Mouse (Mus musculus): ENCODE data around the gene Ppp1r26. TPM values are rescaled to one million over a fixed set of nuclear protein-coding genes. Genes with fewer than 3 reads are reported as not detected.
"Not testable (repeated sequence)": the region's sequence is repeated elsewhere in the genome, so short reads cannot be mapped to it uniquely, and the experiment has no call there.

Ppp1r26 gene
- total RNA-seq, 2 experiments from 2014 or later = 3.2 to 3.6 TPM

DNA sequence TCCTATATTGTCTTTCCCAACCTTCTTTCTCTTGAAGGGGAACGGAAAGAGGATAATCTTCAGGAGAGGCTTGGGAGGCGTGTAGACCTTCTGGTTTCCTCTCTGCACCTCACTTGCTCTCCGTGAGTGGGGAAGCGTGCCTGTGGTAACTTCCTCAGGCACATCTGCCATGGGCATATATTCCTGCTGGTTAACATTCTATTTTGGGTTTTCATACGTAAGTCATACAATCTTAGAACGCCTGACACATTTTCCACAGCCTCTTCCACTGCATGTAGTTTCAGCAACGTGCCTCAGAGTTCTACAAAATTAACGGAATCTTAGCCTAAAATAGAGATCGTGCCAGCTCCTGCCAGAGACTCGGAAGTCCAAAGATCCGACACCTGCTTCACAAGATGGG, 11.2 kb upstream of the Ppp1r26 start:
- intact Hi-C loops (cut with DNase I) = no loop called here
- no peak for DNase-seq

DNA sequence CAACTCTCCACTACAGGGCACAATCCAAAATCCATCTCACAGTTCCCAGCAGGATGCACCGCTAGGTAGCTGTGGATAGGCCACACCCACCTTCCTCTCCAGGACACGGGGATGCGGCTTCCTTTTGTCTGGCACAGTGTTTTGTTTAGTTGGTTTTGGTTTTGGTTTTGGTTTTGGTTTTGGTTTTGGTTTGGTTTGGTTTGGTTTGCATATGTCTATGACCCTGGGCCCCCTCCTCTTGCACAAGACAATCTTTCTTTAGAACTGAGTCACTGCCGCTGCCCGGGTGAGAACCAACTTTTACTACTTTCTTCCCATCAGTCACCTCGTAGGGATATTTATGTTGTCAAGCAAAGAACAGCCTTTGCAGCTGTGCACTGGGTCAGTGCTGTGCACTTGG, 5.8 kb upstream of the Ppp1r26 start:
- intact Hi-C loops (cut with DNase I) = no loop called here
- DNase-seq = no peak

DNA sequence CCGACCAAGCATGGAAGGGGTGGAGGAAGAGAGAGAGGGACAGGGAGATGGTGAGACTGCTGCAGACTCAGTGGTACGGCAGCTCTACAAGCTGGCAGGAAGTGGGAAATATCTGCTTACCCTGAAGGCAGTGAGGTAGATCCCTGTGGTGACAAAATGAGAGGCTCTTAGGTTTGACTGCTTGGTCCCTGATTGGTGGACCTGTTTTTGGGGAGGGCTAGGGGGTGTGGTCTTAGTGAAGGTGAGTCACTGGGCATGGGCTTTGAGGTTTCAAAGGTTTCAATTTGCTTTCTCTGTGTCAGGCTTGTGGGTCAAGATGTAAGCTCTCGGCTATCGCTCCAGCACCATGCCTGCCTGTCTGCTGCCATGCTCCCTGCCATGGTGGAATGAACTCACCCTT, 1.5 kb upstream of the Ppp1r26 start:
- DNase-seq = no peak
- intact Hi-C loops (cut with DNase I) = no loop called here

DNA sequence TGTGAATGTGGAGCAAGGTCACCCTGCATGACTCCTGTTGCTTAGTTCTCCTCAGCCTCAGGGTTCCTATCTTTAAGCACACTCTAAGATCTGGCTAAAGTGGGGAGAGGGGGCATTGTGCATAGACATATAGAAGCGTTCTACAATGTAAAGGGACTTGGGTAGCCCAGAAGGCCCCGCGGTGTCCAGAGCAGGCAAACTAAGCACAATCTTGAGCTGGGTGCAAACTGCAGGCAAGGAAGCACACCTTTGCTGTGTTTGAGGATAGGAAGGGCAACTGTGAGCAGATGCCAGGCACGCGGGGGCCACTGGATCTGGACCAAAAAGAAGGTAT, 452 bp upstream of the Ppp1r26 start:
- DNase-seq = no peak
- intact Hi-C loops (cut with DNase I) = no loop called here

DNA sequence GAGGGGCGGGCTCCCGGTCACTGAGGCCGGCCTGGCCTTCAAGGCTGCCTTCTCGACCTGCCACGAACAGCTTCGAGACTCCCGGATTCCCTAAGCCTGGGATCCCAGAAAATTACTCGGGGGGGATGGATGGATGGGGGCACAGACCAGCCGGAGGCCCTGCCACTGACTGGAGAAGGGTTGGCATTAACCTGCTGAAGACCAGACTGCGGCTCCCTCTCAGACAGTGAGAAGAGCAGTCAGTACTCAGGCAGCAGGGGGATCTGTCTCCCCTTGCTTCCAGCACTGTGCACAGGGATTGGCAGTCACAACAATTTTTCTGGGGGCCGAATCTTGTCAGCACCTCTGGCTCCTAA, 693 bp downstream of the Ppp1r26 start:
- intact Hi-C loops (cut with DNase I) = no loop called here

DNA sequence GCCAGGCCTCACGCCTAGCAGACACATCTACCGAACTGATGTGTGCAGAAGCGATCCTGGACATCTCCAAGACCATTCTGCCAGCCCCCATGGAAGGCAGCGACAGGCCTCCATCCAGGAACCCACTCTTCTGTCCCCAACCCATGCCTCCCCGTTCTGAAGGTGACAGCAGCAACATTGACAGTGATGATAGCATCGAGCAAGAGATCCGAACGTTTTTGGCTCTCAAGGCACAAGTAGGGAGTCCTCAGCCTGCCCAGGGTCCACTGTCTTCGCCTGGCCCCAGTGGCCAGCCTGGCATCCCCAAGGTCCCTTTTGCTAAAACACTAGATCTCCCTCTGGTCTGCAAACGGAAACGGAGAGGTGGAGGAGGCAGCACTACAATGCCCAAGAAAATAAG, 5.1 kb downstream of the Ppp1r26 start:
- no peak for DNase-seq
- intact Hi-C loops (cut with DNase I) = no loop called here

More for the DNA sequence above, 693 bp downstream of the Ppp1r26 start:
- no peak for DNase-seq

DNA sequence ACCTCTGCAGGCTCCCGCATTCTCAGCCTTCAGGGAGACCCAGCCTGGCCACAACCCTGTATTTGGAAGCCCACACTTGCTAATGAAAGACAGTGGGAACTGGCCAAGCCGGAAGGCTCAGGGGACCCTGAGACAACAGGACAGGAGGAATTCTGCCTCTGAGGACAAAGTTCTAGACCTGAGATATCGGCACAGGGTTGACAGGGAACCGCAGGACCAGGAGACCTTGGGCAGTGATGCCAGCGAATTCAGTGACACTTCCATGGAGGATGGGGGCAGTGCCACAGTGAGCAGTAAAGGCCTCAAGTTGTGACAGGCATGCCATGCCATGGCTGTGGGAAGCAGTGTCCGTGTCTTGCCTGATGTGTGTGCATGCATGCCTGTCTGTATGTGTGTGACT, 6.9 kb downstream of the Ppp1r26 start:
- DNase-seq = no peak
- intact Hi-C loops (cut with DNase I) = no loop called here

DNA sequence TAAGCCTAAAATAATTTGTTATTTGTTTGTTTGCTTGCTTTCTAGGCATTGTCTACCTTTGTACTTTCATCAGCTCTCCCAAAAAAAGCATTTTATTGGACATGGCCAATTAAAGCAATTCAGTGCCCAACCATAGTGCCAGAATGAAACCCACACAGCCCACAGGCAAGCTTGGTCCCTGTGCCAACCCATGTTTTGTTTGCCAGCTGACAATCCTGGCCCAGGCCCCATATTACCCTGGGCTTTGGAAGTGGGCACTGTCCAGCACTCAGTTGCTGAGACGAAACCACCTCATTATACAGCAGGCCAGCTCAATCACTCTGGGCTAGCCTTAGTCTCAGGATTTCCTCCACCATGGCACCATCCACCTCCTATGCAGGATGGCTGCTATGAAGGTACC, 10.0 kb downstream of the Ppp1r26 start:
- DNase-seq = no peak
- intact Hi-C loops (cut with DNase I) = no loop called here

DNA sequence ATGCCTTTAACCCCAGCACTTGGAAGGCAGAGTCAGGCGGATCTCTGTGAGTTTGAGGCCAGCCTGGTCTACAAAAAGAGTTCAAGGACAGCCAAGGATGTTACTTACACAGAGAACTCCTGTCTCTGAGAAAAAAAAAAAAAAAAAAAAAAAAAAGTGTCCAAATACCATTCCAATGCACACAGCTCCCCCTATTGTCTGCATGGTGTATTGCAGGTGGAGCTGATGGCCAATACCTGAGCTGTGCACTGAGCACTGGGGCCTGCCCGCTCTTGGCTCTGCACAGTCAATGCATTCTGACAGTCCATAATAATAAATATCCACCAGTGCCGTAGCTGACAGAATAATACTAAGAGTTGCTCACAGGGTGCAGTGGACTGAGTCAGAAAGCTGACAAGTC, 17.3 kb downstream of the Ppp1r26 start:
- intact Hi-C loops (cut with DNase I) = no loop called here
- DNase-seq = peak; percentile 30 to 64

DNA sequence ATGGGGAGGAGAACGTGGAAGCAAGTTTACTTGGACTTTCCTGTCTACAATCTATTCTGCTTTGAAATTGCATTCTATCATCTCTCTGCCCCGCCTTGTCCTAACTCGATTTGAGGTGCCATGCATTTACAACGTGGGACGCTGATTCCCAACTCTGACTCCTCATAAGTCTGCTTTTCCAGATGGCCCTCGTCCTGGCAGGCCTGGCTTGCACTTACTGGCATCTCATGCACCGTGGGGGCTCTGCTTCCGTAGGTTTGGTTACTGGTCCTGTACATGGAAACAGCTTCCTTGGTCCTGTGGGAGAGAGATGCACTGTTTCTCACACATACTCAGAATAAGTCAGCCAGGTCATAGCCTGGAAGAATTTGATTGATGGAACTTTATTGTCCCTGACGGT, 18.3 kb downstream of the Ppp1r26 start:
- DNase-seq = no peak
- intact Hi-C loops (cut with DNase I) = no loop called here

DNA sequence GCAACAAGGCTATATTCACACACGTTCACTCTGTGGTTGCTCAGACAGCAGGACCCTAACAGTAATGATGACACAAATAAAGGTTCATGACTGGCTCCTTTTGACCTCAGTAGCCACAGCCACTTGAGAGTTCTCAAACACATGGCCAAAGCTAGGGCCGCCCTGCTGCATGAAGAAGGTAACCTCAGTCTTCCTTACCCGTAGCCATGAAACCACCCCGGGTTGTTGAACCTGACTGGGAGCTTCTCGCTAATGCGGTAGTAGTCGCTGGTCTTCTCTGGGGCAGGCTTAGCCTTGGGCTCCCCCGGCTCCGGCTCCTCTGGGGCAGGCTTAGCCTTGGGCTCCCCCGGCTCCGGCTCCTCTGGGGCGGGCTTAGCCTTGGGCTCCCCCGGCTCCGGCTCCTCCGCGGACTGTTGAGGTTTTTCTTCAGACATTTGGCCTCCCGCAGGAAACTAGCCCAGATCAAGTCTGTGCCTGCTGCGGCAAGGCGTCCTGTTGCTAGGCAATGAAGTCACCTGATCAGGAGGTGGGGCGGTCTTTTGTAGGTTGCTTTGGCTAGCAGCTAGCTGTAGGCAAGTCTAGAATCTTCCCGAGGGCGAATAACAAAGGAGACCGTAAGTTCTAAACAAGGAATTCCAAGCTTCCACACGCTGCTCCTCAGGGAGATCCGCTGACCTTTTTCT, 19.4 kb downstream of the Ppp1r26 start, which contains the start of gene 1700007K13Rik:
Gene 1700007K13Rik, minus strand, starts transcription at position 497 of the 683 bp plus-strand sequence.
- DNase-seq = peak; percentile 36 to 61
- intact Hi-C loops (cut with DNase I) = no loop called here

DNA sequence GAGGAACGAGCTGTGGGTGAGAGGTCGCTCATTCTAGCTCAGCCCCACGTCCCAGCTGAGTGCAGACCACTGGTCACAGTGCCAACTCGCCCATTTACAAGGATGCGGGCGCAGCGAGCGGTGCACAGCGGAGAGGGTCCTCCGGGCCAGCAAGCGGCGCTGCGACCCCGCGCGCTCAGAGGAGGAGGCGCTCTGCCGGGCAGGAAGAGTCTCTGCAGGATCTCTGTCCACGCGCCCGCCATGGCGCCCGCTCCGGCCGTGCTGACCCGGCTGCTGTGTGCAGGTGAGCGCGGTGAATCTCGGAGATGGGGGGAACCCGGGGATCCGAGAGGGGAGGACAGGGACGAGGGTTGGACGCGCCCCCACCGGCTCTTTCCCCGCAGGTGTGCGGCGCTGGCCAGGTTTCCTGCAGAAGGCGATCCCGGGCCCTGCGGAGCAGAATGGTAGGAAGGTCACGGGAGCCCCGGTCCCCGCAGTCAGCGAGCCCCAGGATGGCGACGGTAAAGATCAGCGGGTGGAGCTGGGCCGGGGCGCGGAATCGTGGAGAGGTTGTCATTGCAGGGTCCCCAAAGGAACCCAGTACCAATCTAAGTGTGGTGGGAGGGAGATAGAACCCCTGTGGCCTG, 21.4 kb downstream of the Ppp1r26 start, which contains the start of gene Mrps2:
Gene Mrps2, plus strand, starts transcription at position 207 of the 626 bp plus-strand sequence.
- intact Hi-C loops (cut with DNase I) = no loop called here
- DNase-seq = peak; percentile 88 to 92

DNA sequence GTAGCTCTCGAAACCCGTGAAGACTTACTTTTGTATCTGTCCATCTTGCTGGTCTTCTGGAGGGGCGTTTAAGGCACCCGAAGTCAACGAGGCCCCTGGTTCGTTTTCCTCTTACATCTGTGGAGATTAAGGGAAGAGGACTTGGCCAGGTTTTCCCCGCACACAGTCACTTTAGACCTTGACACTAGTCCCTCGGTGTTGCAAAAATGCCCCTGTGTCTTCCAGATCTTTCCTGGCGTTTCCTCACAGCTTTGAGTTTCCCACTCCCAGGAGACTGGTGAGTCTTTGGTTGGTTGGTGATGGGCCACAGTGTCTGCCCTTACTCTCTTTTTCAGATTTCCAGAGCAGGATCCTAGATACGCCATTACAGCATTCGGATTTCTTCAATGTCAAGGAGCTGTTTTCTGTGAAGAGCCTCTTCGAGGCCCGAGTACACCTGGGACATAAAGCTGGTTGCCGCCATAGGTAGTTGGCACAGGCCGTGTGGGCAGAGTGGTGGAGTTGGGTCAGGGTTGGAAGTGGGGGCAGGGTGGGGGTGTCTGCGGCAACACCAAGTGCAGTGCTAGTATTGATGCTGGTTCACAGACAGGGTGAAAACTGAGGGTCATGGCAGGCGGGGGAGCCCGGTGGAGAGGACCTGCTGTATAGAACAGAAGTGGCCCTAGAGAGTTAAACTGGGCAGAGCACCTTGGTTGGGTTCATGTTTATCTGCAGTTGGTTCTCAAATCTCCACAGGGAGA, 22.1 kb downstream of the Ppp1r26 start:
- intact Hi-C loops (cut with DNase I) = no loop called here
- DNase-seq = no peak

DNA sequence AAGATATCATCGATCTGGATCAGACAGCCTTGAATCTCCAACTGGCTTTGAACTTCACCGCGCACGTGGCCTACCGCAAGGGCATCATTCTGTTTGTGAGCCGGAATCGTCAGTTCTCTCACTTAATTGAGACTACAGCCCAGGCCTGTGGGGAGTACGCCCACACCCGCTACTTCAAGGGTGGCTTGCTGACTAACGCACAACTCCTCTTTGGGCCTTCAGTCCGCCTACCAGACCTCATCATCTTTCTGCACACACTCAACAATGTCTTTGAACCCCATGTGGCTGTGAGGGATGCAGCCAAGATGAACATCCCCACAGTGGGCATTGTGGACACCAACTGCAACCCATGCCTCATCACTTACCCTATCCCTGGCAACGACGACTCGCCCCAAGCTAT, 22.9 kb downstream of the Ppp1r26 start:
- intact Hi-C loops (cut with DNase I) = no loop called here
- DNase-seq = no peak

DNA sequence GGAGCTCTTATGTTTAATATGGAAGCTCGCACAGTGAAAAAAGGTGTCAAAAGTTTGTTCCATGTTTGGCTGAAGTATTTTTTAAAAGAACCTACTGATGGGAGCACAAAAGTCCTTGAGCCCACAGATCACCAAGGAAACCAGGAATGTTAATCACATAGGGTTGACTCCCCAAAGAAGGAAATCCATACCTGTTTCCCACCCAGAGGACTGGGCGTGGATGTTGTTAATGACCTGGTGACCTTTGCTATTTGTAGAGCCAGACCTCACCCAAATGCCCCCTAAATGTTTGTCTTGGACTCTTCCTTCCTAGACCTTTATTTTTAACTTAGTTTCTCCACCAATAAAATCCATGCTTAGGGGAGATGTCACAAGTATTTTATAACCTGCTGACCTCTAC, 24.0 kb downstream of the Ppp1r26 start:
- no peak for DNase-seq

DNA sequence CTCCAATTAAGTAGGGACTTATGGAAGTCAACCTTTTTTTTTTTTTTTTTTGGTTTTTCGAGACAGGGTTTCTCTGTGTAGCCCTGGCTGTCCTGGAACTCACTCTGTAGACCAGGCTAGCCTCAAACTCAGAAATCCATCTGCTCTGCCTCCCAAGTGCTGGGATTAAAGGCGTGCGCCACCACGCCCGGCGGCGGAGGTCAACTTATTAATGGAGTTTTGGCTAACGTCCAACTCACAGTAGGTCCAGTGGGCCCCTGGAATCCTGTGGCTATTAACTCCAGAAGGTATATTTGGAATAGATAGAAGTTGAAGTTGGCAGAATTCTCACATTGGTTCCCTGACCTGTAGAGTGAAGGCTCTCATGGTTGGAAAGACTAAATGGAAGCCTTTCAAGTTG, 25.4 kb downstream of the Ppp1r26 start:
- DNase-seq; intact Hi-C loops (cut with DNase I): not testable (repeated sequence)

More for the DNA sequence above, 24.0 kb downstream of the Ppp1r26 start:
- intact Hi-C loops (cut with DNase I) = no loop called here

DNA sequence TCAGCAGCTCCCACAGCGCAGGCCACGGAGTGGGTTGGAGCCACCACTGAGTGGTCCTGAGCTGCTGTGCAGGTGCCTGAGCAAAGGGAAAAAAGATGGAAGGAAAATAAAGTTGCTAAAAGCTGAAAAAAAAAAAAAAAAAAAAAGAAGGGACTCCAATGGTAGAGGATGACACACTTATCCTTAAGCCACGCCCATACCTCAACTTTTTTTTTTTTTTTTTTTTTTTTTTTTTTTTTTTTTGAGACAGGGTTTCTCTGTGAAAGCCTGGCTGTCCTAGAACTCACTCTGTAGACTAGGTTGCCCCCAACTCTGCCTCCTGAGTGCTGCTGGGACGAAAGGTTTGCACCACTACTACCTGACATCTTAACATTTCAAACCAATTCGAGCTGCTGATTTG, 31.4 kb downstream of the Ppp1r26 start:
- DNase-seq; intact Hi-C loops (cut with DNase I): not testable (repeated sequence)

DNA sequence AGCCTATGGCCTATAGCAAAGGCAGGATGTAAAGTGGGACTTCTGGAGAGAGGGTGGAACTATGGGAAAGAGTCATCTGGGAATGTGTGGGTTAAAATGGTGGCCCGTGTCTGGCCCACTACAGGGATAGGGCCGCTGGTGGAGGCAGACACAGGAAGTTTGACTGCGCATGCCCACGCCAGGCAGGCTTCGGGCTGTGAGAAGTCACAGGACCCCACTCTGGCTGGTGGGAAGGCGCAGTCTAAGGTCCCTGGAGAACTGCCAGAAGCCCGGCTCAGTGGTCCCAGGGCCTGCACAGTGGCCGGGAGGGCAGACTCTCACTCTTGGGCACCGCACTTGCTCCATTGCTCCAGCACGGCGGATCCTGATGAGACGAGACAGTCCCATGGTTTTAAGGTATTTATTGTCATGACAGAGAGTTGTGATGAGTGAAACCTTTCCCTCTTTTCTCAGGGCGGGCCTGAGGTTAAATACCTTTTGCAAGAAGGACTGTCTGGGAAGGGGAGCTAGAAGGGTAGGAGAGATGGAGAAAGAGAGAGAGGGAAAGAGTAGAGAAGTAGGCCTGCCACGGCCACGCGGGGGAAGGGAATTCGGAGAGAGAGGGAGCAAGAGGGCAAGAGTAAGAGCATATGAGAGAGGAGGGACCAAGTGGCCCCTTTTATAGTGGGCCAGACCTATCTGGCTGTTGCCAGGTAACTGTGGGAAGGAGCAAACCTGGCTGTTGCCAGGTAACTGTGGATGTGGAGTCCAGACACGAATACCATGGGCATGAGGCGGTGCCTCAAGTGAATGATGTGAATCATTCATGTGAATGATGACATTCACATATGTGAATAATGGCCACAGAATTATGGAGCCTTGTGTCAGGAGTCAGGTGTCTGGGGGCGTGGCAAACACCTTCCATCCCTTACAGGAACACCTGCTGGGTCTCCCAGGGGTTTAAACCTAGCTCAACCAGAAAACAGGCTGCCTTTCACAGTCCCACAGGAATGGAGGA, 32.9 kb downstream of the Ppp1r26 start:
- no peak for DNase-seq

DNA sequence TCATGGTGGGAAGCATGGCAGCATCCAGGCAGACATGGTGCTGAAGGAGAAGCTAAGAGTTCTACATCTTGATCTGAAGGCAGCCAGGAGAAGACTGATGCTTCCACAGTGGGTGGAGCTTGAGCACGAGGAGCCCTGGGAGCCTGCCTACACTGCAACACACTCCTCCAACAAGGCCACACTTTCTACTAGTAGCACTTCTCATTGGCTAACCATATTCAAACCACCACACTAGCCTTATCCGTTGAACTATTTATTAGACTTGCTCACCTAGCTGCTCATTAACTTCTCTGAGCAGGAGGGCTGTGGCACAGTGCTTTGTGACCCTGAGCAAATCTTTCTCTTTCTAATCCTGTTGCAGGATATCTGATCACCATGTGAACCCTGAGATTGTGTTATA, 37.3 kb downstream of the Ppp1r26 start:
- DNase-seq = no peak
- intact Hi-C loops (cut with DNase I) = no loop called here

More for the DNA sequence above, 32.9 kb downstream of the Ppp1r26 start:
- intact Hi-C loops (cut with DNase I) = no loop called here

DNA sequence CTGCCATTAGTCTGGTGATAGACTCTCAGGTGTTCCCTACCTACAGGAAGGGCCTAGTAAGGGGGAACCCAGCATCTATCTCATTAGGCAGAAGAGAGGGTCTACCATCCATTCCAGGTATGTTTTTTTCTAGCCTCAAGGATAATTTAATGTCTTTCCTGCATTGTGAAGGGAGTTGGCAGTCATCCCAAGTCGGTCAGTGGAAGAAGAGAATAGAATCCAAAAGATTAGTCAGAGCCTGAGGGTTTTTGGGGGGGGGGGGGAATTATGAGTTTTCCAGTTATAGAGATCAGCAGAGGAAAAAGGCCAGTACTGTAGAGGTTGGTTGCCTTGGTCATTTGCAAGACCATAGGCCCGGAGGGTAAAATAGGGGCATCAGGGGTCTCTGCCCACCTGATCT, 47.9 kb downstream of the Ppp1r26 start:
- no peak for DNase-seq
- intact Hi-C loops (cut with DNase I) = no loop called here
